Mouse (Mus musculus) layer of hippocampus, postnatal 25 days (tissue): Measurements from ENCODE around the gene Slc6a5. TPM values are rescaled to one million over a fixed set of nuclear protein-coding genes. Genes with fewer than 3 reads are reported as not detected.

Experiments
- DNase-seq, 2 experiments: peaks; one replicate each; pipeline ENCODE4 v3.0.0; 2022; ENCODE audit warnings: mixed read lengths in 2 of 2, low spot score in 1 of 2; ENCODE audit errors: extremely low spot score in 1 of 2
- total RNA-seq, 2 experiments: library from RNA; stranded (reverse); gene quantifications; 2 replicates each; pipeline ENCODE4 v1.2.3; 2021

Gene Slc6a5
- under 1 TPM in 1 of 2 experiments, not detected in 1; 0.19 TPM for total RNA-seq

DNA sequence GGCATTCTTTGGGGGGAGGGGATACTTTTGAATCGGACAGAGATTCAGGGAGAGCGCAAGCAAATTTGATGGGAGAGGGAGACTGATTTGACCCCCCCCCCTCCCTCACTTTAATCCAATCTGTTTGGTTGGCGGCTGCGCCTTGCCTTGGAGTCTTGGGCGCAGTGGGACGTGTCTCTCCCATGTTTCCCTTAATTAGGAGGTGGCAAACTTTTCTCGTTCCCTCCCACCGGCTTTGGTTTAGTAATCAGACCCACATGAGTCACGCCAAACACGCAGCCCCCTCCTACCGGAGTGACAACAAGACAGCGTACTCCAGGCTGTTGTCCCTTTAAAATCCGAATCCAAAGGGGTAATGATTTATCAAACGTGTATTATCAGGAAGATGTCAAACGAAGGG is at the start of gene Slc6a5:
Gene Slc6a5 (plus strand): TSS at position 297 of the 400 bp plus-strand sequence.
- DNase-seq, result no peak

DNA sequence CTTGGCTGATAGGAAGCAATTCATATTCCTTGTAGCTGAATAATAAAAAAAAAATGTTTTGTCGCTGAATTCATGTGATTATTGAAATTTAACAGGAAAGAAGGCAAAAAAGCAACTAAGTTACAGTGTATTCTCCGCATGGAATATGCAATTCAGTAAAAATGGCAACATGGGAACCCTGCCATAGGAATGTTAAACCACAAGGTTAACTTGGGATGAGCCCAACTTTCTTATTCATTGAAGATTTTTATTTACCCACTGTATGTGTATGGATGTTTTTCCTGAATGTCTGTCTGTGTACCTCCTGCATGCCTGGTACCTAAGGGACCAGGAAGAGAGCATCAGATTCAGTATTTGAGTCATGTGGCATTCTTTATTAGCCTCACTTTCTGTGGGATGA is 48.8 kb upstream of the Slc6a5 start:
- DNase-seq, result no peak

DNA sequence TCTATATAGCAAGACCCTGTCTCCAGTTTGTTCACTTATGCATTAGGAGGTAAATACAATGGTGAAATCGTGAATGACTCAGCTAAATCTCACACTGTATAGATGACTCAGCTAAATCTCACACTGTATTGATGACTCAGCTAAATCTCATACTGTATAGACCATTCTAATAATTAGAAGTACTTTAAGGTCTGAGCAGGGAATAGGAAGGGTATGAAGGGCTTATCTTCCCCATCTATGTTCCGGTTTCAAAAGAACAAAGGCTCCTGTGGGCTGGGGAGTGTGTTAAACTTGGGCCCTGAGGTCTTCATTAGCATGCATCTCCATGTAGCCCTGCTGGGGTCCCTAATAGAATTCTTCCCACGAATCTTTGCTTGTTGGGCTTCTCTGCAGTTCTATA is 46.2 kb upstream of the Slc6a5 start:
- DNase-seq, result no peak

DNA sequence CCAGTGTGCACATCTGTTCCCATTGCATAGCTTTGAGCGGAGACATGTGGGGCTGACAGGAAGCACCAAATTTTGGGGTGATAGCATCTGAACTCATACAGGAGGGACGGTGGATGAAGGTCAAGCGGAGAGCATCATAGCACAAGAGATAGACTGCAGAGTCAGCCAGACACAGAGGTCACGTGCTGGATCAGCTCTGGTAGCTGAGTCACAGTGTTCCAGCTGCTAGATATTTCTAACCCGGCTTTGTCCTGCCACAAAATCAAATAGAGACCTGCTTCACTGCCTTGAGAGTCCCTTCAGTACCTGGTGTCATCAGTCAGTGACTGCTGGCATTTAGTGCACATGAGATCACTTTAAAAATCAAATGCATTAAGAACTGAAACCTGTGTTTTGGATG is 40.3 kb upstream of the Slc6a5 start:
- no peak for DNase-seq

DNA sequence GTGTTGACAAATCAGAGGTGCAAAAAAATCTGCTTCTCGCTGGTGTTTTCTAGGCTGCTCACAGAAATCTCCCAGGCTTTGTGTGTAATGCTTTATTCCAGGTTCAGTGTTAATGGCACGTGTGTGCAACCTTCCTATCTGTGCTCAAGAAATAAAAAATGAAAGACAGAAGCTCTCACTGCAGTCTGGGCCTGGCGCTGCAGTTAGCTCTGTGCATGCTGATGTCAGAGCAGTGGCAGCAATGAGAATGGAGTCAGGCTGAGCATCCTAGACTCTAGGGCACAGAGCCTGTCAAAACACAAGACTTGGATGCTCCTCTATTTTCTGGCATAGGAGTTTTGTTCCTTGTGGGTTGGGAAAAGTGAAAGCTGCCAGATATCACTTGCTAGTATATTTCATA is 39.7 kb upstream of the Slc6a5 start:
- no peak for DNase-seq

DNA sequence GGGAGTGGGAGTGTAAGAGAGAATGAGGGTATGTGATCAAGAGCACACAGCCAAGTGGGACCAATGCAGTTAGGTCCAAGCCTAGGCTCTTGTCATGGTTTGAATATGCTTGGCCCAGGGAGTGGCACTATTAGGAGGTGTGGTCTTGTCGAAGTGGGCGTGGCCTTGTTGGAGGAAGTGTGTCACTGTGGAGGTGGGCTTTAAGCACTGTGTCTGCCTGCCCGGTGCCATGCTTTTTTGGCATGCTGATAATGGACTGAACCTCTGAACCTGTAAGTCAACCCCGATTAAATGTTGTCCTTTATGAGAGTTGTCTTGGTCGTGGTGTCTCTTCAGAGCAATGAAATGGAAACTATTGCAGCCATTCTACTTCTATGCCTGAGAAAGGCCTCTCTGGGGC is 32.6 kb upstream of the Slc6a5 start:
- no peak for DNase-seq

DNA sequence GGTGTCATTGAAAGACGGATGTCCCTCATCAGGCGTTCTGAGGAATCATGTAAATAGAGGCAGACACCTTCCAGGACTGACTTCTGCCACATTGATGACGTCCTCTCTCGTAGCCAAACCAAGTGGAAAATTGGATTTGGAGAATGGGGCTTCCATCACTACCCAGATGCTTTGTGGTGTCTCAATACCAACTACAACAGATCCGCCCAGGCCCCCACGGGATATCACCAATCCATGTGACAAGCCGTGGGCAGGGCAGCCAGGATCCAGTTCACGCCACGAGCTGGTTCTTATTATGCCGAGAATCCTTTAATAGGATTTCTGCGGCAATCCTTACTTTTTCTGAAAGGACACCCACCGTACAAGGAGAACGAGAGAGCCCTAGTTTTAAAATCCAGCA is 30.9 kb upstream of the Slc6a5 start:
- DNase-seq, result no peak

DNA sequence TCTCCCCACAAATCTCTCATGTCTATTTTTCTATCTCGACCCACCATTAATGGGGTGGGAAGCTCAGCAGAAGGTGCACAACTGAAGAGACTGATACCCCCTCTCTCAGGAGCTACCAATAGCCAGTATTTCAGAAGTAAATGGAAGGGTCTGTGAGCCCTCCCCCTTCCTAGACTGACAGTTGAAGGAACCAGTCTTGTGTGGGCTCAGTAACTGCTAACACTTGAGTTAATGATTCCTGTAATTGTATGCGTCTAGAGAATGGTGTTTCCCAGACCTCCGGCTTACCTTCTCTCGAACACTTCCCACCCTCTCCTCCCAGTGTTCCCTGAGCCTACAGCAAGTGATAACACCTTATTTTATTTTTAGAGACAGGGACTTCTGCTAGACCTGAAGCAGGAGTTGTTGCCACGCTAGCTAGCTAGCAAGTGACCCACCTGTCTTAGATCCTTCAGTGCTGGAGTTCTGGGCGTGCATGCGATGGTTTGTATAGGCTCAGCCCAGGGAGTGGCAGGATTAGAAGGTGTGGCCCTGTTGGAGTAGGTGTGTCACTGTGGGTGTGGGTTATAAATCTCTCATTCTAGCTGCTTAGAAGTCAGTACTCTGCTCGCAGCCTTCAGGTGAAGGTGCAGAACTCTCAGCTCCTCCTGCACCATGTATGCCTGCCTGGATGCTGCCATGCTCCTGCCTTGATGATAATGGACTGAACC is 29.8 kb upstream of the Slc6a5 start:
- DNase-seq, result no peak

DNA sequence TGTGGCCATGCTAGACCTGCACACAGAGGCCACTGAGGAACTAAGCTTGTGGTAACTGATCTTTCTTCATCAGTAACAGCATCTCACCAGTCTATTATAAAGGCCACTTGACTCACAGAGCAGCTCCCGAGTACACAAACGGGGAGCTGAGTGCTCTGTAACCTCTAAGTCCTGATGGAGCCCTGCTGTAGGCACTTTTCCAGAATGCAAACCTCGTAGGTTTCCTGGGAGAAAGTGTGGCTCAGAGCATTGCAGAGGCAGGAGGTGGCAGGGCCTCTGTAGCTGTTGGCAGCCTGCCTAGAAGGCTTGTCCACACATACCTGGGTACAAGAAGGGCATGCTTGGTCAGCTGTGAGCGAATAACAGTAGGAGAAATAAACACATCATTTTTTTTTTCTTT is 27.7 kb upstream of the Slc6a5 start:
- no peak for DNase-seq

DNA sequence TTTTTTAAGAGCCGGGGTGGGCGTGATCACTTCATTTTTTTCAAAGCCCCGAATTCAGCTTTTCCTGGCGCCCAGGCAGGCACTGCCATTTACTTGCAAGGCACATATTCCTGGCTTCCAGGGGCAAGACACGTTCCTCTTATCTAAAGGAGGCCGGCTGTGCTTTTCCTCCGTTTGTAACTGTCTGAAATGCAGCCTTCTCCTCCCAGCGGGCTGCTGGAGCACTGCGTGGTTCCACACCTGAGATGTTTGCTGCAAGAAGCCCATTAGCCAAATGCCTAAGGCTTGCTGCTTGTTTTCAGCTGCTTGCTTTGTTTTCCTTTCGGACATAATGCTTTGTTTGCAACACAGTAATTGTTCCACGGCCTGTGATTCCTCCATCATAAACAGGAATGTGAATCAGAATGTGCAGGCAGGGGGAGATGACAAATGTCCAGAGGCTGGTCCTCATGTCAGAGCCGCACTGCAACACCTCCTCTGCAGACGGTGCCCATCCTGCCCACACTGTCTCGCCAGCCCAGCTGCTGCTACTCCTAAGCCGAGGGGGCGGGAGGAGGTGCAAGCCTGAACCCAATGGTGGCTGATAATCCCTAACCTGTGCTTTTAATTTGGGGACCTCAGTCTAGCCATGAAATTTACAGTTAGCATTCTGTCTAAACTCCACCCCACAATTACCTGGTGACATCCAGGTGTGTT is 27.1 kb upstream of the Slc6a5 start:
- DNase-seq, result no peak

DNA sequence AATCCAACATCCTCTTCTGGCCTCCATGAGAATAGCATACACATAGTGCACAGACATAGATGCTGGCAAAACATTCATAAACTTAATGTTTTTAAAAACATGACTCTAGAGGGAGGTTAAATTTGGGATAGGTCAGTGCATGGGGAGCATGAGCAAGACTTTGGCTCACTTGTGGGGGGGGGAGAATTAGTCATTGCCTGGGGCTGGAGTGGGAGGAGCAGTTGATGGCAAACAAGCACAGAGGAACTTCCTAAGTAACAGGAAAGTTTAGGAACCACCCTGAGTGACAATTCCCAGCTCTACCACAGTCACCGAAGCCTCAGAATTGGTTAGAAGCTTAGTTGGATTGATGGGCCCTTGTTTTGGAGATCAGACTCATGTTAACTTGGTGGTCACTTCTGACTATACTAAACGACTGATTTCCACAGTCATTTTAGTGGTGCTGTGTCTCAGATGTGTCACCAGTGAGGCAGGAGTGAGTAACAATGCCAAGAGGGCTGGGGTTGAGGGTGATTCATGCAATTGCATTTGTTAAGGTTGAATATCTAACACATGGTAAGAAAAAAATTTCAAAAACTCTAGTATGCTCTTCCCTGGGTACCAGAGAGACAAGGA is 22.1 kb upstream of the Slc6a5 start:
- no peak for DNase-seq

DNA sequence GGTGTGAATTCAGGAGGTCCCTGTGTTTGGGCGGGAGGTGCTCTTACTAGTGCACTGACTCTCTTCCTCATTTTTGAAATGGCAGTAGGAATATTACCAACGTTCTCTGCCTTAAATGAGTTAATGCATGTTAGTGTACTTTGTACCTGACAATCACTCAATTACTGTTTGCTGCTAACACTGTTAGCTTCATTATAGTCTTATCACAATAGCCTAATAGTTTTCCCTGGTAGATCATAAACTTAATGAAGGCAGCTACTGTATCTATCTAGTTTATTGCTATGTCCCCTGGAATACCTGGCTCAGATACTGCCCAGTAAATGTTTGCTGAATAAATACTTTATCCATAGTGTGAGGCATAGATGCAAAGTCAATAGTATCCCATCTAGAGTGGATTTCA is 15.2 kb upstream of the Slc6a5 start:
- DNase-seq, result no peak

DNA sequence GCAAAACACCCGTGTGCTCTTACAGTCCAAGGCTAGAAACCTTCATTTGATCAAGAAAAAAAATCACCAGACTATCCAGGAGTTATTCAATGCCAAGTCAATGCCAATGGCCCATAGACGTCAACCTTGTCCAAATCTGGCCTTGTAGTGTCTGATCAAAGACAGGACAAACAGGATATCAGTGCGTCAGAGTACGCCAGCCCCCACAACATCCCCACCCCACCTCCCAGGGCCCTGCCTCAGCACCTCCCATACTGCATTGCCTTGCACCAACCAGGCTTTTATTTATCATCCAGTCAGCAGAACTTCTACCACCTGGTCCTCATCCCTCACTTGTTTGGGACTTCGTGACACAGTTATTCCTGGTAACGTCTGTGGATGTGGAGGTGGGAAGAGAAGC is 14.7 kb upstream of the Slc6a5 start:
- DNase-seq, result no peak

DNA sequence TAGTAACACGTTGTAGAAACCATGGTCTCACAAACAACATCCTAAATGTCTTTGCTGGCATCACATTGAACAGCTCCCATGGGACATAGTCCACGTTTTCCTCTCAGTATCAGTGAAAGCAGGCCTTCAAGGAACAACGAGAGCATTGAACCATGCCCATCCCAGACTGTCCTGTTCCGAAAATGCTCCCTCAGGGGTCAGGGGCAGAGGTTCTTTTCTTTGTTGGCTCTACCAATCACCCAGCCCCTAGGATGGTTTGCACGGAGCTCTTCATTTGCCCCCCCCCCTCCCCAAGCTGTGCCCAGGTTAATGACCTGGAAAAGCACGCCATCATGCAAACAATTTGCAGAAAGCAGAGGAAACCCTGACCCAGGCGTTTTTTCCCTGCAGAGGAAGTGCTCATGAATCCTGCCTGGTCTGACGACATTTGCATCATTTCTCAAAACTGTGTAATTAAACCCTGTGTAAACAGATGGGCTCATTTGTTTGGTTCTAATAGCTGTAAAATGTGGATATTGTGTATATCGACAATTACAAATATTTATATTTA is 7.9 kb upstream of the Slc6a5 start:
- DNase-seq, result no peak

DNA sequence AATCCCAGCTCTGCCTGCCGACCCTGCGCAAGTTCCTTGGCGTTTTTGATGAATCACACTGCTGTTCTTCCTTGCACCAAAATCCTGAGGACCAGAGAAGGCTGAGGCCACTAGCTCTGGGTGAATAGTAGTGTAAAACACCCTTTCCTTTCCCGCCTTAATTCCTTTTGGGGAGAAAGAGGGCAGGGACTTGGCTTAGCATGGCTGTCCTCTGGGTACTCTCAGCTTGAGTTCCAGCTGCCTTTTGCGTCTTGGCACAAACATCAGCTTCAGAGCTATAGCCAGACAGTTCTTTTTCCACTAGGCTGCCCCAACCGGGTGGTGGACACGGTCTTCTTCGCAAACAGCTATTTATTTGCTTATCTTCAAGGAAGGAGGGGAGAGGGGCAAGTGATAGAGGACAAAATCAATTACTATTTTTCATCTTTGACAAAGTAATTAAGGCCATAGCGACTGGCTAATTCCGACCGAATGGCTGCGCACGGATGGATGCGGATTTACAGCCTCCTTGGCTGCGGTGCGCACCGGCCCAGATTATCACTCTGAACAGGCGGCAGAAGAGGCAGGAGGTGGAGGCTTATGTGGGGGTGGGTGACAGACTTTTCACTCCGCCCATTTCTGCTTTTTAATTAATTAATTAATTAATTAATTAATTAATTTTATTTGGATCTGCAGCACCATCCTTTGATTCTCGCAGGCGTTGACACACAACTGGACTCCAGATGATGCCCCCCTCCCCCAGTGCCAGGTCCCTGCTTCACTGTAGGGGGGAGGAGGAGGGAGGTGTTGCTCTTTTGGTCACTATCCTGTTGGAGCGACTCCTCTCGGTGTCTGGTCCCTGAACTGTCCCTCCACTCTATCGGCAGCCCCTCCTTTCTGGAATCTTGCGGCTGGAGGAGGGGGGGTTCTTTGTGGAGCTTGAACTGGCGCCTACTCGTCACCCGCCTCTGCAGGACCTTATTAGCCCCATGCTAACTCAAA is 2.5 kb upstream of the Slc6a5 start:
- no peak for DNase-seq

DNA sequence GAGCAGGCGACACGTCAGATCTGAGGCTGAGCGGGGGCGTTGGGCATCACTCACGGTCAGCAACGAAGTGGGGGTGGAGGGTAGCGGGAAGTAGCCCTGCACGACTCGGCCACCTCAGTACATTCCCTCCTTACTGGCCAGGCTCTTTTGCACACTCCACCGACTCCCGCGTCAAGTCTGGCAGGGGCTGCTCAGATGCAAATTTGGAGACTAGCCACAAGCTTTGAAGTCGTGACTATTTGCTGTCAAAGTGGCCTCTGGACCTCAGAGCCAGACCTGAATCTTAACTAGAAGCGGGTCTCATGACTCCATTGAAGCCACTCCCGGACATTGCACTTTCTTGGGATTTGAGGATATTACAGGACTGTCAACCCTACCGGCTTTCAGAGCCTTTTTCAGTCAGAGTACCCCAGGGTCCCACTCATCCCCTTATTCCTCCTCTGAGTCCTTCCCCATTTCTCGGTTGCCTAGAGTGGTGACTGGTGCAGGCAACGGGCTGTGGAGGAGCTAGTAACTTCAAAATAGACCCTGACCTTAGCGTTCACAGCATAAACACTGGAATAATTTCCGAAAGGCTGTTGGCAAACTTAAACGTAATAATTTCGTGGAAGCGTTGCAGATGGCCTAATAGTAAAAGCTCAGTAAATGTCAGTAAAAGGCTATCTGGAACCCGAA is 1.6 kb upstream of the Slc6a5 start:
- no peak for DNase-seq

DNA sequence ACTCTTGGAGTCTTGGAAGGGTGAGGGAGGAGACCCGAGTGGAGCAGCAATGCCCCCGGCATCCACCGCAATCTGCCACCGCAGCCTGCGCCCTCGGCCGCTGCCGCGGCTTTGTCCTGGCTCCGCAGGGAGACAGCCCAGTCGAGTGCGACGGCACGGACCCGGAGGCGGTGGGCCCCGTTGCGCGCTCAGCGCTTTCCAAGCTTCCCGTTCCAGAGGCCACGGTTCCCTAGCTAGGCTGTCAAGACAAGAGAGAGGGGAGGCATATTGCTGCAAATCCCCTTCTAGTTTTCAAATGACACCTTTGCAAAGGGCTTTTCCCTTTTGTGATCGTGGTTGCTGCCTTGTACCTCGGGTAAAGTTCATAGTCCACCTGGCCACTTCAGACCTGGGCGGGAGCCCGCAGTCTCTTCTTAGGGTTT is 945 bp upstream of the Slc6a5 start:
- DNase-seq, result no peak

DNA sequence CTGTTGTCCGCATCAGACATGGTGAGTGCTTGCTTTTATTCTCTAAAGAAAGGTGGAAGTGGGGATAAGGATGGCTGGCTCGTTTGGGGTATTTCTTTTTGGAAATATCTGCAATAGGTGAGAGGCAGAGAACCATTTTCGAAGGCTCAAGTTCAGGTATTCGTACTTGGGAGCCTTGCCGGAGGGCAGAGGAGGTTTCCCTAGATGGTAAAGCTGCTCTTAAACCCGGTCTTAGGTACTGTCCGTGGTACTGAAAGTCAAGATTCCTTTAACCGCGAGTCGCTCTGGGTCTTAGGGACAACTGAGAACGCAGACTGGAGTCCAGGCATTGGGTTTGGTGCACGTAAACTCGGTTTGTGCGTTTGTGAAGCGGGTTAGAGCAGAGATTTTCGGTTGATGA is 415 bp downstream of the Slc6a5 start:
- DNase-seq, result no peak

DNA sequence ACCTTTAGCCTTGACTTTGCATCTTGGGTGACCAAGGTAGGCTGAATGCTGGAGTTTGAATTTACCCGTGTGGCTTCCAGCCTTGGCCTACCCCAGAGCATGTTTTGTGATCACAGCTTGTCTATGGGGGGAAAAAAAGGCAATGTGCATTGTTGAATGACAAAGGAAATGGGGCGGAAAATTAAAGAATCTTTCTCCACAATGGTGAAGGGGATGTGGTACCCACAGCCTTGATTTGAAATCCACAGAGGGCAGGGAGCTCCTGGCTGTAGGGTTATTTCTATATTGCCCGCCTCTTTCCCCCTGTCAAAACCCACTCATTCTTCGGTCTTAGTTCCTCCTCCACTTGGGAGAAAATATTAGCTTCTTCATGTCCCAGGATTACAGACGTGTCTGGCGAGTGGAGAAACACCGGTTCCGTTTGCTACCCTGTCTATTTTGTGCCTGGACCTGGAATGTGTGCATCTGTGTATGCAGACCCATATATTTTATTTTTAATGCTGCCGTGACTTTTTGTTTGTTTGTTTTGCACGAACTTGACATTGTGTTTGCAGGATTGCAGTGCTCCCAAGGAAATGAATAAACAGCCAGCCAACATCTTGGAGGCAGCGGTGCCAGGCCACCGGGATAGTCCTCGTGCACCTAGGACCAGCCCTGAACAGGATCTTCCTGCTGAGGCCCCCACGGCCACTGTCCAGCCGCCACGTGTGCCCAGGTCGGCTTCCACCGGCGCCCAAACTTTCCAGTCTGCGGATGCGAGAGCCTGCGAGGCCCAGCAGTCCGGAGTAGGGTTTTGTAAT is 1.4 kb downstream of the Slc6a5 start:
- DNase-seq, result no peak
